Mouse (Mus musculus) heart, postnatal 0 days (tissue): ENCODE data around the gene Dynlrb1.
A peak's percentile ranks its signal among the peaks of the same experiment; 100 is the strongest.

ENCODE experiments used
- CTCF ChIP-seq: IDR thresholded peaks from 2 replicates; pipeline ENCODE4 v1.5.1; 2016; ENCODE audit warnings: antibody characterized with exemption, control low read depth, low read depth
- EP300 ChIP-seq: IDR thresholded peaks from 2 replicates; pipeline ENCODE4 v1.6.1; 2016; ENCODE audit warnings: antibody characterized with exemption, low read depth

GRCm38 (mm10) chr2:155207419-155207818, 28.9 kb upstream of the Dynlrb1 start:
- TF ChIP-seq CTCF: peak; percentile 61
- no peak for TF ChIP-seq EP300
